ENCODE assay signal across 25 mouse cellular contexts in genomic region chr8:34623783-34624182, GRCm38 (mm10).
DNase-seq lines count a peak whose midpoint lies in the region; ATAC-seq and TF ChIP-seq lines count a peak whose summit lies in the region.
"Had no signal": no experiment of that assay in that cellular context is flagged by ENCODE, and none has a peak within 500 bp of the region (broad histone marks: within the 10 kb centered on the region; RNA-seq: fewer than 3 reads in every experiment).

No protein-coding gene starts in this region.

- peak overlapping the region; percentile 81 for H3K27ac ChIP-seq in bone marrow macrophage, adult 2 months (ENCODE audit: insufficient read depth, low read depth, low read length)
- H3K27ac ChIP-seq: embryonic facial prominence, embryonic 15.5 days; forebrain, embryonic 10.5 days; gastrocnemius, adult 2 months; heart, adult 2 months; hindbrain, embryonic 15.5 days had no signal

- intact Hi-C loops in left cerebral cortex, postnatal 25 days (cut with DNase I): no loop called here

- peak; percentile 74 for ATAC-seq in megakaryocyte progenitor cell, adult 5-6 weeks (replicated peaks; ENCODE audit: poor library complexity)
- ATAC-seq: activated CD4-positive, CD25-positive, alpha-beta regulatory T cell, adult 4 months; forebrain, embryonic 14.5 days; inflammation-experienced regulatory T-cells, adult 6 months; Patski had no signal

- no peak for TF ChIP-seq POLR2A in bone marrow macrophage, adult 2 months (IDR thresholded peaks at IDR 0.05; ENCODE audit: borderline replicate concordance, low read depth, low read length)

- H3K4me3 ChIP-seq in bone marrow macrophage, adult 2 months (ENCODE audit: insufficient read depth, low read length): no peak overlapping the region
- H3K4me3 ChIP-seq: embryonic facial prominence, embryonic 15.5 days; erythroblast, embryonic 14.5 days; forebrain, embryonic 10.5 days; gastrocnemius, adult 2 months; heart, adult 2 months; heart, embryonic 12.5 days; hindbrain, embryonic 15.5 days had no signal

- TF ChIP-seq CTCF in bone marrow macrophage, adult 2 months (IDR thresholded peaks at IDR 0.05; ENCODE audit: low read depth, low read length): no peak

- H3K4me1 ChIP-seq in bone marrow macrophage, adult 2 months (ENCODE audit: control insufficient read depth, insufficient read depth, low read length): peaks cover 20% of the 10 kb centered on the region
- H3K4me1 ChIP-seq: embryonic facial prominence, embryonic 15.5 days; forebrain, embryonic 10.5 days; heart, embryonic 12.5 days; hindbrain, embryonic 15.5 days had no signal

- DNase-seq in 416B (ENCODE audit: low read depth) (peak; percentile 53), MN1 (ENCODE audit: low spot score) (no peak)
- peak; percentile 32 for DNase-seq in induced T-regulatory cell, adult 2 months (ENCODE audit: low read depth)
- no peak for DNase-seq in left cerebral cortex, postnatal 25 days (ENCODE audit: low spot score in 2 of 2)
- no peak for DNase-seq in thymus, postnatal 10 days (ENCODE audit: low spot score in 2 of 2)
- DNase-seq: adrenal gland, adult 2 months; adrenal gland, postnatal 25 days; B cell, adult 2 months; cerebellum, adult 2 months; cerebellum, postnatal 10 days; embryo, embryonic 11 days; gastrocnemius, adult 2 months; gastrocnemius, postnatal 36 days; heart, adult 2 months had no signal

Comparison
In these comparisons a context has a peak if more than half of its experiments do, and no peak if none do; other contexts are left out.
1. DNase-seq: peak in 416B (single experiment) and induced T-regulatory cell, adult 2 months (single experiment); none in MN1 (single experiment), left cerebral cortex, postnatal 25 days (0 of 2) and thymus, postnatal 10 days (0 of 2).